Mouse (Mus musculus) E14TG2a.4 (cell line): Measurements from ENCODE around the gene Fyn.

Source experiments
- CTCF ChIP-seq: conservative IDR thresholded peaks from 2 replicates; pipeline ENCODE4 v1.5.1; 2014; ENCODE audit warnings: low read length
- POU5F1 ChIP-seq: IDR thresholded peaks from 2 replicates; pipeline ENCODE4 v1.6.1; 2014; ENCODE audit warnings: low read length, borderline replicate concordance

GRCm38 (mm10) chr10:39471714-39472531 is 103.3 kb downstream of the Fyn start:
- TF ChIP-seq CTCF (no peak), POU5F1 (no peak)
